Mouse (Mus musculus): Measurements from ENCODE around the gene Zswim9. TPM values are rescaled to one million over a fixed set of nuclear protein-coding genes. Genes with fewer than 3 reads are reported as not detected.

The Zswim9 gene
- 1.6 TPM for polyA plus RNA-seq (2017; shearing (Covaris generic))

DNA sequence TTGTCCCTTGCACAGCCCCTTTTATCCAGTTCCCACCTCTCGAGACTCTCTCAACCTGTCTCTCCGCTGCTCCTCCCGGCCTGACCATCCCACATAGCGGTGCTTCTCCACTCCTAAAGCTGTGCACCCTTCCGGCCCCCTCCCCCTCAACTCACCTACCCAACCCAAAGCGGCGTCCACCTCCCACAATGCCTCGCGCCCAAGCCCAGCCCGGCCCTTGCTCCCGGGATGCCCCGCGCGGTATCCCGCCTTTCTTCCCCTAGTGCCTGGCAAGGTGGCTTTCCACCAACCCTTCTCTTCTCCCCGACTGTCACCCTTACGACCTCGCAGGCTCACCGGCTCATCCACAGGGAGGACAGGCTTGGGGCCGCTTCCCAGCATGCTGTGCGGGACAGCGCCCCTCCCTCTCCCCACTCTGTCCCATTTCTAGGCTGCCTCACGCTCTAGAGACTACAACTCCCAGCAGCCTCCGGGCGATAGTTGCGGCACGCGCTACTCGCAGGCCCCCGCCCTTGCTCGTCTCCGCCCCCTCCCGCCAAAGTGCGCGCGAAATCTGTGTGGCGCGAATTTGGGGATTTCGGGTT is at the start of gene Zswim9:
Zswim9 (minus strand) TSS at position 414 of the 584 bp plus-strand sequence.

DNA sequence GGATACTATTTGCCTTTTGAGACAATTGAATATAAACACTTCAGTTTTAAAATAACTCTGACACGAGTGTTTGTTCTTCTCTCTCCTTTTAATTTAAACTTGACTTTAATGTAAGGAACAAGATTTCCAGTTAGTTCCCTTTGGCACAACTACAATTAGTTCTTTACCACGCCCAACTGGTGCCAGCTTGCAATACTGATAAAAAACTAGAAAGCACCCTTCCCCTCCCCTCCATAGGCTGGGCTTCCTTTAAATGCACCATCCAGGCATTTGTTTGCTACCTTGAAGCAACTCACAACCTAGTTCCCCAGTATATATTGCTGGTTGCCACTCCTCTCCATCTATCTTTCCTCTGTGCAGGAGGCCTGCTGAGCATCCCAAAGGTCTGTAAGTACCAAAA is 45.8 kb upstream of the Zswim9 start, which contains the start of gene Pla2g4c:
Pla2g4c (plus strand) TSS at position 340 of the 400 bp plus-strand sequence.

DNA sequence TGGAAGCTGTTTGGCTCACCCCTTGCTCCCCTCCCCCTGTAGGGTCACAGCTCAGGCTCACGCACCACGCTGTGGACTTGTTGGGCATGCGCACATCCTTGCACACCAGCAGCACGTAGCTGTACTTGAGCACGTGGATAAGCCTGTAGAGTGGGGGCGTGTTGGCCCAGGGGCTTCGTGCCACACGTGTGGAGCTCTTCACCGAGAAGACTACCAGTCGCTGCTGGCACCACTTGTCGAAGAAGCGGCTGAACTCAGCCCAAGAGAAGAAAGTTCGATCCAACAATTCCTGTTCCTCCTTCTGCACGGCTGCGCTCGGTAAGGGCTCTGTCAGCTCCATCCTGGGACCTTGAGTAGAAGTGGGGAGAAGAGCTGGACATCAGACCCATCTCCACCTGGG is 1.4 kb downstream of the Zswim9 start, which contains the start of gene Lig1:
Lig1 (plus strand) TSS at position 203 of the 400 bp plus-strand sequence.

DNA sequence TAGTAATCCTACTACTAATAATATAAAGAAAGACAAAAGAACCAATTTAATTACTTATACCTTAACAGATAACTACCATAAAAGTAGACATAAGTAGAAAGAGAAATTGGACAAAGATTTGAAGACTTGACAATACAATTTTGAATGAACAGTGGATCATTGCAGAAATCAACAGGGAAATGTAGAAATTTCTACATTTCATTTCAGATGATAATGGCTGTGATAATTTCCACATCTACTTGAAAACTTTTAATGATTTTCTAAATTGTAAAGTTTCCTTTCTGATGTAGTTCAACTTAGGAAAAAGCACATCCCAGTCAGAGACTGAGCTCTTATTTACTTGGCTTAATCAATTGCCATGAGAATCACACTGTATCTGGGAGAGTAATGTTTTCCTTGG is 65.8 kb downstream of the Zswim9 start, which contains the start of gene Vmn1r89:
Vmn1r89 (plus strand) TSS at position 301 of the 400 bp plus-strand sequence.

Other genes starting within 250 kb of the Zswim9 start
- gene Chmp2a, start 243.9 kb downstream of the Zswim9 start, polyA plus RNA-seq (2017; shearing (Covaris generic)) = 170 TPM
- gene Ube2m, start 240.4 kb downstream of the Zswim9 start, polyA plus RNA-seq (2017; shearing (Covaris generic)) = 140 TPM
- gene Mzf1, start 224.0 kb downstream of the Zswim9 start, polyA plus RNA-seq (2017; shearing (Covaris generic)) = 0.67 TPM
- gene Vmn1r85, start 183.5 kb downstream of the Zswim9 start, polyA plus RNA-seq (2017; shearing (Covaris generic)) = 0.06 TPM
- gene Vmn1r86, start 158.8 kb downstream of the Zswim9 start, polyA plus RNA-seq (2017; shearing (Covaris generic)) = 0.06 TPM
- not detected for gene Vmn1r87, start 138.6 kb downstream of the Zswim9 start, polyA plus RNA-seq (2017; shearing (Covaris generic))
- 0.13 TPM for gene Vmn1r88, start 119.2 kb downstream of the Zswim9 start, polyA plus RNA-seq (2017; shearing (Covaris generic))
- gene Vmn1r89, start 65.7 kb downstream of the Zswim9 start, polyA plus RNA-seq (2017; shearing (Covaris generic)) = not detected
- gene Lig1, start 1.4 kb downstream of the Zswim9 start, polyA plus RNA-seq (2017; shearing (Covaris generic)) = 14.0 TPM
- 0.20 TPM for gene Pla2g4c, start 45.9 kb upstream of the Zswim9 start, polyA plus RNA-seq (2017; shearing (Covaris generic))
- gene Cabp5, start 119.4 kb upstream of the Zswim9 start, polyA plus RNA-seq (2017; shearing (Covaris generic)) = not detected
- not detected for gene Bsph1, start 172.1 kb upstream of the Zswim9 start, polyA plus RNA-seq (2017; shearing (Covaris generic))

Data from effector memory CD4-positive, alpha-beta T cell, adult 7 months (primary cell).